Mouse (Mus musculus) liver, postnatal 0 days (tissue): ENCODE results near the gene Foxn1. TPM values are rescaled to one million over a fixed set of nuclear protein-coding genes. Genes with fewer than 3 reads are reported as not detected.

Source experiments
- ATAC-seq: fragments of 200-750 bp; cut with Nextera tagmentation; 2 replicates; pipeline ENCODE4 v1.8.0; 2017; ENCODE audit warnings: mild to moderate bottlenecking, moderate library complexity
- DNase-seq: peaks from one replicate; pipeline ENCODE4 v3.0.0-alpha.2; 2016
- H3K27ac ChIP-seq: fragments of 300-500 bp; sonication (generic); 2 replicates; pipeline ENCODE4 v1.5.1; 2014; ENCODE audit warnings: antibody characterized with exemption, moderate library complexity, mild to moderate bottlenecking, low read depth
- H3K27me3 ChIP-seq: fragments of 300-500 bp; sonication (generic); 2 replicates; pipeline ENCODE4 v1.6.1; 2014; ENCODE audit warnings: low read length, control low read depth, mixed read lengths; ENCODE audit not compliant: insufficient read depth
- H3K36me3 ChIP-seq: fragments of 300-500 bp; sonication (generic); replicated peaks from 2 replicates; pipeline ENCODE4 v1.6.1; 2014; ENCODE audit warnings: mild to moderate bottlenecking, control low read depth, low read length, moderate library complexity, mixed read lengths; ENCODE audit not compliant: insufficient read depth
- H3K4me1 ChIP-seq: fragments of 300-500 bp; sonication (generic); 2 replicates; pipeline ENCODE4 v1.6.1; 2014; ENCODE audit warnings: antibody characterized with exemption, mild to moderate bottlenecking, control low read depth; ENCODE audit not compliant: insufficient read depth
- H3K4me2 ChIP-seq: fragments of 300-500 bp; sonication (generic); 2 replicates; pipeline ENCODE4 v1.6.1; 2014; ENCODE audit warnings: low read depth, mild to moderate bottlenecking, low read length, moderate library complexity, mixed read lengths
- H3K4me3 ChIP-seq: fragments of 300-500 bp; sonication (generic); 2 replicates; pipeline ENCODE4 v1.5.1; 2014; ENCODE audit warnings: low read depth, low read length
- H3K9ac ChIP-seq: fragments of 300-500 bp; sonication (generic); replicated peaks from 2 replicates; pipeline ENCODE4 v1.6.1; 2014; ENCODE audit warnings: mild to moderate bottlenecking, moderate library complexity
- H3K9me3 ChIP-seq: fragments of 300-500 bp; sonication (generic); 2 replicates; pipeline ENCODE4 v1.6.1; 2016; ENCODE audit warnings: mild to moderate bottlenecking, control low read depth, low read length, mixed read lengths
- CTCF ChIP-seq: sonication (generic); IDR thresholded peaks from 2 replicates; pipeline ENCODE4 v1.5.1; 2016; ENCODE audit warnings: antibody characterized with exemption, low read depth
- EP300 ChIP-seq: IDR thresholded peaks from 2 replicates; pipeline ENCODE4 v1.6.1; 2016; ENCODE audit warnings: antibody characterized with exemption, low read depth, mild to moderate bottlenecking
- WGBS: fragments of 180-500 bp; shearing (Covaris S2); extraction: QIAGEN DNeasy Blood & Tissue Kit; methylation state at CpG from one replicate; pipeline ENCODE4 v1.1.7; 2014; ENCODE audit not compliant: insufficient replicate concordance; 5-methylcytosine and 5-hydroxymethylcytosine counted together
- polyA plus RNA-seq: library from polyadenylated mRNA; unstranded; fragments of >200 nt; fragmentation: Nextera tagmentation; extraction: Ambion mirVana; gene quantifications from 2 replicates; pipeline ENCODE4 v1.2.1, GENCODE M21; 2015

Foxn1 gene
- polyA plus RNA-seq, 1 experiment from 2014 or later = not detected

- no peak for ATAC-seq
- Histone ChIP-seq H3K9ac (no peak overlapping the region), H3K4me1 (peaks cover 10% of the 10 kb centered on the region), H3K4me2 (no peak overlapping the region), H3K9me3 (no peaks in the 10 kb centered on the region), H3K27me3 (no peaks in the 10 kb centered on the region), H3K4me3 (no peak overlapping the region), H3K36me3 (no peaks in the 10 kb centered on the region), H3K27ac (no peak overlapping the region)
- whole genome bisulfite sequencing = 67% methylated on average over 7 of the region's 7 CpGs
- no peak for TF ChIP-seq EP300
- TF ChIP-seq CTCF = no peak
- no peak for DNase-seq
Measured at GRCm38 (mm10) chr11:78372610-78373009, 13.7 kb downstream of the Foxn1 start.

- WGBS = 60% methylated on average over 3 of the region's 3 CpGs
- H3K36me3 ChIP-seq = no peaks in the 10 kb centered on the region
- no peak overlapping the region for H3K9ac ChIP-seq
- H3K27ac ChIP-seq = no peak overlapping the region
- DNase-seq = no peak
- TF ChIP-seq CTCF (no peak), EP300 (no peak)
- peaks cover 10% of the 10 kb centered on the region for H3K4me1 ChIP-seq
- H3K4me2 ChIP-seq = no peak overlapping the region
- H3K9me3 ChIP-seq = no peaks in the 10 kb centered on the region
- no peak overlapping the region for H3K4me3 ChIP-seq
- ATAC-seq = no peak
- H3K27me3 ChIP-seq = no peaks in the 10 kb centered on the region
Measured at GRCm38 (mm10) chr11:78372166-78372565, 14.2 kb downstream of the Foxn1 start.

DNA sequence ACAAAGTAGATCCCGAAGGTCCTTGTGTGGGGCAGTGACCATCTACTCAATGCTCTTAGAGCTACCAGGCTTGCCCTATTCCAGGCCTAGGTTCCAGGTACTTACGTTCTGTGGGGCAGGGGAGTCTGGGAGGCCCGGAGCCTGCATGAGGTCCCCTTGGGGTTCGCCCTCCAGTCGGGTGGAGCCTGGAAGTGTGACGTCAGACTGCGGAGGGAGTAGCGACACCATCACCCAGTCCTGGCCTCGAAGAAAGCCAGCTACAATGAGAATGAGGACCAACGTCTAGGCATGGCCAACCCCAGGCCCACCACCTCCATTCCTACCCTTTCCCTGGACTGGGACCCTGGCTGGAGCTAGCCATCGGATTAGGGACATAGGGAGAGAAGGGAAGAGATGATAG lies 14.6 kb downstream of the Foxn1 start:
- 77% methylated on average over 11 of the region's 11 CpGs for WGBS
- TF ChIP-seq EP300 (no peak), CTCF (no peak)
- no peak overlapping the region for H3K27ac ChIP-seq
- no peak overlapping the region for H3K4me2 ChIP-seq
- H3K36me3 ChIP-seq = no peaks in the 10 kb centered on the region
- ATAC-seq = no peak
- no peaks in the 10 kb centered on the region for H3K9me3 ChIP-seq
- H3K4me1 ChIP-seq = peaks cover 10% of the 10 kb centered on the region
- H3K4me3 ChIP-seq = no peak overlapping the region
- no peak overlapping the region for H3K9ac ChIP-seq
- no peaks in the 10 kb centered on the region for H3K27me3 ChIP-seq
- no peak for DNase-seq

DNA sequence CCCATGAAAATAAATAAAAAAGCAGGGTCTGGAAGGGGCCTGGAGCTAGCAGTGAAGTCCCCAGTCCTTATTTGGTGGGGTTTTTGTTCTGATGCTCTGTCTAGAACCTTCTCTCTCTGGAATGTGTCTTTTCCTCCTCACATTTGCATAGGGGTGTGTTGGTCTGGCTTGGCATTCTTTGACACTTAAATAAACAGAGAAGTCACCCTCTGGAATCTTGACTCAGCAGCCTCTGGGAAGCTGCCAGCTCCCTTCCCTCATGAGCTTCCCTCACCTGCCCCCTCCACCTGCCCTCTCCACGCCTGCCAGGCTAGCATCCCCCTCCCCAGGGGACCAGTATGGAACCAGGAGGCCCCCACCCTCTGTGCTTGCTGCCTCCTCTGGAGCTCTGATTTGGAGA lies 16.0 kb downstream of the Foxn1 start:
- WGBS = 53% methylated on average over 1 of the region's 1 CpGs
- H3K27ac ChIP-seq = no peak overlapping the region
- no peak for TF ChIP-seq EP300
- no peak for TF ChIP-seq CTCF
- DNase-seq (no peak), ATAC-seq (no peak)
- H3K36me3 ChIP-seq = no peaks in the 10 kb centered on the region
- H3K9ac ChIP-seq = no peak overlapping the region
- no peak overlapping the region for H3K4me2 ChIP-seq
- H3K4me1 ChIP-seq = peaks cover 10% of the 10 kb centered on the region
- H3K27me3 ChIP-seq = no peaks in the 10 kb centered on the region
- no peaks in the 10 kb centered on the region for H3K9me3 ChIP-seq
- H3K4me3 ChIP-seq = no peak overlapping the region

- Histone ChIP-seq H3K27ac (no peak overlapping the region), H3K9ac (no peak overlapping the region), H3K36me3 (no peaks in the 10 kb centered on the region), H3K4me2 (no peak overlapping the region), H3K27me3 (no peaks in the 10 kb centered on the region), H3K4me3 (no peak overlapping the region), H3K4me1 (peaks cover 16% of the 10 kb centered on the region), H3K9me3 (no peaks in the 10 kb centered on the region)
- ATAC-seq (no peak), DNase-seq (no peak)
- TF ChIP-seq CTCF = no peak
- no peak for TF ChIP-seq EP300
- WGBS = 82% methylated on average over 14 of the region's 15 CpGs
Measured at GRCm38 (mm10) chr11:78367456-78368225, 18.7 kb downstream of the Foxn1 start.

DNA sequence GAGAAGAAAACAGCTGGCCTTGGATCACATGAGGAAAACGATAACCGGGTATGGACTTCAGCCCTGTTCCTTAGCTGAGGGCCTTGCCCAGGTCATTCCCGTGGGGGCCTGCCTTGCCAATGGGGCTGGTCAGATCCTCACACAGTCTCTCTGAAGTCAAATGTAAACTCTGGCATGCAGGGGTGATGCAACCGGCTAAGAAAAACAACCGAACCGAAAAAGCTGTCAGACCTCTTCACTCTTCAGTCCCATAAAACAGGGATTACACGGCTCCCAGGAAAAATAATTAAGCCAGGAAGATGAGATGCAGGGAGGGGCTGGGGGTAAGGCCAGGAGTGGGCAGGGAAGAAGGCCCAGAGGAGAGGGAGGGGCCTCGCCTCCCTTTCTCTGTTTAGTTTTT lies 22.3 kb downstream of the Foxn1 start:
- H3K27me3 ChIP-seq = no peaks in the 10 kb centered on the region
- H3K27ac ChIP-seq = no peak overlapping the region
- no peak for TF ChIP-seq EP300
- TF ChIP-seq CTCF = no peak
- H3K9me3 ChIP-seq = no peaks in the 10 kb centered on the region
- no peak overlapping the region for H3K9ac ChIP-seq
- H3K36me3 ChIP-seq = no peaks in the 10 kb centered on the region
- DNase-seq (no peak), ATAC-seq (no peak)
- no peak overlapping the region for H3K4me2 ChIP-seq
- 40% methylated on average over 8 of the region's 8 CpGs for WGBS
- H3K4me1 ChIP-seq = peaks cover 16% of the 10 kb centered on the region
- no peak overlapping the region for H3K4me3 ChIP-seq
